Mouse (Mus musculus) limb, embryonic 15.5 days (tissue): Measurements from ENCODE around the gene Ccdc103. TPM values are rescaled to one million over a fixed set of nuclear protein-coding genes. Genes with fewer than 3 reads are reported as not detected.

Source experiments
- ATAC-seq: fragments of 200-750 bp; cut with Nextera tagmentation; 2 replicates; pipeline ENCODE4 v1.8.0; 2017; ENCODE audit warnings: low read depth, moderate TSS enrichment; ENCODE audit not compliant: insufficient number of reproducible peaks, low FRiP score, low TSS enrichment
- H3K27ac ChIP-seq: fragments of 300-500 bp; sonication (generic); 2 replicates; pipeline ENCODE4 v1.5.1; 2015; ENCODE audit warnings: moderate library complexity, mild to moderate bottlenecking, inconsistent platforms
- H3K27me3 ChIP-seq: fragments of 300-500 bp; sonication (generic); 2 replicates; pipeline ENCODE4 v1.6.1; 2015; ENCODE audit warnings: inconsistent platforms
- H3K36me3 ChIP-seq: fragments of 300-500 bp; sonication (generic); 2 replicates; pipeline ENCODE4 v1.6.1; 2015; ENCODE audit warnings: inconsistent platforms
- H3K4me1 ChIP-seq: fragments of 300-500 bp; sonication (generic); 2 replicates; pipeline ENCODE4 v1.6.1; 2015; ENCODE audit warnings: inconsistent platforms
- H3K4me2 ChIP-seq: fragments of 300-500 bp; sonication (generic); 2 replicates; pipeline ENCODE4 v1.6.1; 2015; ENCODE audit warnings: mild to moderate bottlenecking, inconsistent platforms
- H3K4me3 ChIP-seq: fragments of 300-500 bp; sonication (generic); 2 replicates; pipeline ENCODE4 v1.5.1; 2015; ENCODE audit warnings: mild to moderate bottlenecking, inconsistent platforms
- H3K9ac ChIP-seq: fragments of 300-500 bp; sonication (generic); 2 replicates; pipeline ENCODE4 v1.6.1; 2015; ENCODE audit warnings: inconsistent platforms
- H3K9me3 ChIP-seq: fragments of 300-500 bp; sonication (generic); 2 replicates; pipeline ENCODE4 v1.6.1; 2016; ENCODE audit warnings: inconsistent platforms
- WGBS: fragments of 180-500 bp; shearing (Covaris S2); methylation state at CpG from one replicate; pipeline ENCODE4 v1.1.7; 2015; 5-methylcytosine and 5-hydroxymethylcytosine counted together
- polyA plus RNA-seq: library from polyadenylated mRNA; unstranded; fragments of >200 nt; fragmentation: Nextera tagmentation; extraction: Ambion mirVana; gene quantifications from 2 replicates; pipeline ENCODE4 v1.2.1, GENCODE M21; 2015

The Ccdc103 gene
- polyA plus RNA-seq, 1 experiment from 2014 or later: 0.81 TPM

DNA sequence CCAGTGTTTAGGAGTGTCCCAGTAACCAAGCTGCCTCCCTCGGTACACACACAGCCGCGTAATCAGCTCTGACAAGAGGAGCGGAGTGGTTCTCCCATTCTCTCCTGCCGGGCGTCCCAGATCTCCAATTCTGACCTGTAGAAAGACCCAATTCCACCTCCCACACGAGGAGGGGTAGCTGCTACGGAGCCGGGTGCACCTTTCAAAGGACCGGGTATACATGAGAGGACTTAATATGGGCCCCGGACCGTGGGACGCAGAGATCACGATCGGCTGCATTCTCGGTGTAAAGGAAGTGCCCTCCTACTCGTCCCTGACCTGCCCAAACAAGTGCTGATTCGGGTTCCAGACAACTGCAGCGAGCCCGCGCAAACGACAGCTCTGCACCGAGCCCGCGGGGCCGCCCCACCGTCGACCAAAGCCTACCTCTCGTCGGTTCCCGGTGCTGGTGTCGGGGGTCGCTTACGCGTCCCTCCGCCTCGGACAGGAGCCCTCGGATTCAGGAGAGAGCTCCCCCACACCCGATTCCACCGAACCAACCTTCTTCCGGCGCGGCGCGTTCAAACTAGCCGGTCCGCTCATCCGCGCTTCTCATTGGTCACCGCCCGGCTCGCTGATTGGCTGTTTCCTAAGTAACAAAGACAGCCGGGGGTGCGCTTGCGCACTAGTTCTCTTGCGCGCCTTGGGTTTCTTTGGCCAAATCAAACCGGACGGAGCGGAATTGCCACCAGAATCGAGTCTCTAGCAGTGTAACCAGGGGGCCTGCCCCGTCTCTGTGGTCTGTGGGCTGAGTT lies 43.8 kb downstream of the Ccdc103 start, which contains the start of gene Kif18b:
Gene Kif18b (minus strand): TSS at position 568 of the 794 bp plus-strand sequence.
- peak within 1 kb of the TSS; percentile 74 for H3K4me3 ChIP-seq
- no peaks in the 10 kb centered on the region for H3K27me3 ChIP-seq
- no peaks in the 10 kb centered on the region for H3K36me3 ChIP-seq
- under 1% methylated on average over 62 of the region's 62 CpGs for WGBS
- ATAC-seq: peak; percentile 88
- peak within 1 kb of the TSS; percentile 45 for H3K9ac ChIP-seq
- no peaks in the 10 kb centered on the region for H3K9me3 ChIP-seq
- H3K27ac ChIP-seq: peak within 1 kb of the TSS; percentile 91
- peaks cover 28% of the 10 kb centered on the region for H3K4me1 ChIP-seq
- peak within 1 kb of the TSS; percentile 74 for H3K4me2 ChIP-seq

- Histone ChIP-seq H3K9me3 (no peaks in the 10 kb centered on the region), H3K4me1 (peaks cover 28% of the 10 kb centered on the region), H3K4me2 (peak overlapping the region; percentile 74), H3K27ac (peak overlapping the region; percentile 91), H3K36me3 (no peaks in the 10 kb centered on the region), H3K27me3 (no peaks in the 10 kb centered on the region), H3K4me3 (peak overlapping the region; percentile 74), H3K9ac (0 out of 2 replicates have a peak overlapping the region, but pooled peaks have one; percentile 20)
- 2% methylated on average over 10 of the region's 10 CpGs for WGBS
- ATAC-seq: peak; percentile 32; the same call in 1 of the 2 replicates
Measured at GRCm38 (mm10) chr11:102925351-102925717, 44.3 kb downstream of the Ccdc103 start.

DNA sequence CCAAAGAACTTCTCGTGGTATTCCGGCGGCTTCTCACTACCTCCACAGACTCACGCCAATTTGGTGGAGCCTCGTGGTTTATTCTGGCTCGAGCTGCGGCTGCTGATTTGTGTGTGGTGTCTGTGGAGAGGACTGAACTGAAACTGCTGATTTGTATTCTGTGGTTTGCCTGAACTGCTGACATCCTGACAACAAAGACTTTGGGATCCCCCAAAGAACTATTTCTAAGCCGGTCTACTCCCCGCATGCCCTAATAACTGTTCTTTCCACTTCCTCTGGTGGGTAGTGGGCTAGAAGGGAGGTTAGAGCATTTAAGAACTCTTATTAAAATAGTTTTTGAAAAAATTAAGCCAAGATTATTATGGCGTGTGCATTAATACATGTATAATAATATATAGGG lies 49.7 kb downstream of the Ccdc103 start:
- Histone ChIP-seq H3K9ac (no peak overlapping the region), H3K36me3 (no peaks in the 10 kb centered on the region), H3K9me3 (no peaks in the 10 kb centered on the region), H3K4me1 (no peaks in the 10 kb centered on the region), H3K27ac (no peak overlapping the region), H3K27me3 (no peaks in the 10 kb centered on the region), H3K4me3 (no peak overlapping the region), H3K4me2 (no peak overlapping the region)
- no peak for ATAC-seq
- WGBS: 81% methylated on average over 10 of the region's 10 CpGs

Other genes with a start within 250 kb of the Ccdc103 start
- gene Meioc, start 217.5 kb upstream of the Ccdc103 start, polyA plus RNA-seq: 0.81 and 0.90 TPM in 2 replicates
- 40.7 and 46.7 TPM in 2 replicates for gene Ccdc43, start 183.4 kb upstream of the Ccdc103 start, polyA plus RNA-seq
- 5.1 and 6.0 TPM in 2 replicates for gene Adam11, start 119.8 kb upstream of the Ccdc103 start, polyA plus RNA-seq
- gene Gjc1, start 61.5 kb upstream of the Ccdc103 start, polyA plus RNA-seq: 46.3 and 57.6 TPM in 2 replicates
- 0.84 and 1.6 TPM in 2 replicates for gene Higd1b, start 45.4 kb upstream of the Ccdc103 start, polyA plus RNA-seq
- 141 and 146 TPM in 2 replicates for gene Eftud2, start 219 bp upstream of the Ccdc103 start, polyA plus RNA-seq
- not detected in 2 replicates for gene Fam187a, start 4.0 kb downstream of the Ccdc103 start, polyA plus RNA-seq
- gene Gfap, start 19.7 kb downstream of the Ccdc103 start, polyA plus RNA-seq: 0.28 and 0.65 TPM in 2 replicates
- gene Kif18b, start 43.9 kb downstream of the Ccdc103 start, polyA plus RNA-seq: 8.0 and 8.4 TPM in 2 replicates
- 0.81 and 1.2 TPM in 2 replicates for gene C1ql1, start 65.5 kb downstream of the Ccdc103 start, polyA plus RNA-seq
- gene Nmt1, start 147.0 kb downstream of the Ccdc103 start, polyA plus RNA-seq: 47.6 and 54.0 TPM in 2 replicates
- gene Dcakd, start 147.1 kb downstream of the Ccdc103 start, polyA plus RNA-seq: 129 and 136 TPM in 2 replicates
- 6.5 and 7.6 TPM in 2 replicates for gene Plcd3, start 220.5 kb downstream of the Ccdc103 start, polyA plus RNA-seq
- 27.8 and 34.6 TPM in 2 replicates for gene Acbd4, start 220.5 kb downstream of the Ccdc103 start, polyA plus RNA-seq
- gene Hexim1, start 235.0 kb downstream of the Ccdc103 start, polyA plus RNA-seq: 5.0 and 5.8 TPM in 2 replicates